Mouse (Mus musculus) MEL (cell line): Measurements from ENCODE around the gene Arhgef3. TPM values are rescaled to one million over a fixed set of nuclear protein-coding genes. Genes with fewer than 3 reads are reported as not detected.

Experiments used
- DNase-seq: peaks from one replicate; pipeline ENCODE4 v3.0.0; 2011; ENCODE audit warnings: low read depth, low spot score
- H3K27ac ChIP-seq: 2 replicates; pipeline ENCODE4 v1.5.1; 2012; ENCODE audit warnings: low read depth, mild to moderate bottlenecking, control low read depth, low read length, moderate library complexity; ENCODE audit not compliant: control insufficient read depth
- H3K27me3 ChIP-seq, 2 experiments: fragments of 150-350 bp in 1 of 2; sonication (generic) in 1 of 2; 2 replicates each; pipeline ENCODE4 v1.6.1; 2012; ENCODE audit warnings: low read length in 2 of 2, mild to moderate bottlenecking in 2 of 2, improper control_type of control experiment in 1 of 2, moderate library complexity in 1 of 2; ENCODE audit not compliant: insufficient read depth in 2 of 2, control insufficient read depth in 1 of 2
- H3K36me3 ChIP-seq, 2 experiments: 2 replicates each; pipeline ENCODE4 v1.6.1; 2012 to 2014; ENCODE audit warnings: low read length in 2 of 2, improper control_type of control experiment in 1 of 2, inconsistent platforms in 1 of 2, mild to moderate bottlenecking in 1 of 2; ENCODE audit not compliant: insufficient read depth in 2 of 2, control insufficient read depth in 1 of 2
- H3K4me1 ChIP-seq, 2 experiments: fragments of 150-350 bp in 1 of 2; sonication (generic) in 1 of 2; 2 replicates each; pipeline ENCODE4 v1.6.1; 2012; ENCODE audit warnings: low read length in 2 of 2, improper control_type of control experiment in 1 of 2, mild to moderate bottlenecking in 1 of 2; ENCODE audit not compliant: insufficient read depth in 2 of 2, control insufficient read depth in 1 of 2
- H3K4me3 ChIP-seq, 2 experiments: fragments of 150-350 bp in 1 of 2; sonication (generic) in 1 of 2; 2 replicates each; pipeline ENCODE4 v1.5.1; 2012; ENCODE audit warnings: low read depth in 2 of 2, low read length in 2 of 2, mild to moderate bottlenecking in 2 of 2, moderate library complexity in 2 of 2, control low read depth in 1 of 2, improper control_type of control experiment in 1 of 2; ENCODE audit not compliant: control insufficient read depth in 1 of 2, insufficient read depth in 1 of 2
- H3K79me2 ChIP-seq: 2 replicates; pipeline ENCODE4 v1.6.1; 2012; ENCODE audit warnings: mild to moderate bottlenecking, low read length, moderate library complexity; ENCODE audit not compliant: control insufficient read depth, poor library complexity, insufficient read depth
- H3K9ac ChIP-seq: 2 replicates; pipeline ENCODE4 v1.6.1; 2012; ENCODE audit warnings: low read depth, mild to moderate bottlenecking, control low read depth, low read length, moderate library complexity; ENCODE audit not compliant: control insufficient read depth, poor library complexity, severe bottlenecking
- H3K9me3 ChIP-seq: fragments of 150-350 bp; sonication (generic); replicated peaks from 2 replicates; pipeline ENCODE4 v1.6.1; 2012; ENCODE audit warnings: mild to moderate bottlenecking, low read length, improper control_type of control experiment, moderate library complexity; ENCODE audit not compliant: insufficient read depth
- BHLHE40 ChIP-seq: IDR thresholded peaks from 2 replicates; pipeline ENCODE4 v1.6.1; 2012; ENCODE audit warnings: low read depth, mild to moderate bottlenecking, inconsistent platforms, low read length, improper control_type of control experiment, borderline replicate concordance
- CHD1 ChIP-seq: IDR thresholded peaks from 2 replicates; pipeline ENCODE4 v1.6.1; 2012; ENCODE audit warnings: low read depth, mild to moderate bottlenecking, inconsistent platforms, low read length, improper control_type of control experiment
- CHD2 ChIP-seq: IDR thresholded peaks from 2 replicates; pipeline ENCODE4 v1.6.1; 2011; ENCODE audit warnings: low read length, improper control_type of control experiment
- ETS1 ChIP-seq: IDR thresholded peaks from 2 replicates; pipeline ENCODE4 v1.6.1; 2012; ENCODE audit warnings: low read depth, mild to moderate bottlenecking, inconsistent platforms, low read length, improper control_type of control experiment, moderate library complexity
- GABPA ChIP-seq: IDR thresholded peaks from 2 replicates; pipeline ENCODE4 v1.6.1; 2012; ENCODE audit warnings: low read depth, mild to moderate bottlenecking, inconsistent platforms, low read length, improper control_type of control experiment, moderate library complexity
- GATA1 ChIP-seq: IDR thresholded peaks from 2 replicates; pipeline ENCODE4 v1.6.1; 2011; ENCODE audit warnings: low read depth, low read length, improper control_type of control experiment
- JUND ChIP-seq: IDR thresholded peaks from 2 replicates; pipeline ENCODE4 v1.6.1; 2011; ENCODE audit warnings: low read depth, mild to moderate bottlenecking, improper control_type of control experiment, low read length
- MAX ChIP-seq: IDR thresholded peaks from 2 replicates; pipeline ENCODE4 v1.6.1; 2011; ENCODE audit warnings: low read length, improper control_type of control experiment
- MAZ ChIP-seq: IDR thresholded peaks from 2 replicates; pipeline ENCODE4 v1.6.1; 2012; ENCODE audit warnings: low read depth, mild to moderate bottlenecking, inconsistent platforms, low read length, improper control_type of control experiment
- MEF2A ChIP-seq: IDR thresholded peaks from 2 replicates; pipeline ENCODE4 v1.6.1; 2014; ENCODE audit warnings: low read depth, mild to moderate bottlenecking, inconsistent platforms, low read length, improper control_type of control experiment; ENCODE audit not compliant: poor library complexity, insufficient replicate concordance, severe bottlenecking; ENCODE audit errors: extremely low read depth
- MXI1 ChIP-seq: IDR thresholded peaks from 2 replicates; pipeline ENCODE4 v1.6.1; 2011; ENCODE audit warnings: mild to moderate bottlenecking, low read depth, low read length, improper control_type of control experiment
- NRF1 ChIP-seq: IDR thresholded peaks from 2 replicates; pipeline ENCODE4 v1.6.1; 2014; ENCODE audit warnings: low read depth, mild to moderate bottlenecking, inconsistent platforms, low read length, improper control_type of control experiment, moderate library complexity; ENCODE audit not compliant: poor library complexity, insufficient read depth, severe bottlenecking
- POLR2AphosphoS2 ChIP-seq: IDR thresholded peaks from 2 replicates; pipeline ENCODE4 v1.6.1; 2011; ENCODE audit warnings: low read length, improper control_type of control experiment
- POLR2AphosphoS5 ChIP-seq: IDR thresholded peaks from 2 replicates; pipeline ENCODE4 v1.6.1; 2012; ENCODE audit warnings: low read depth, borderline replicate concordance, mild to moderate bottlenecking, inconsistent platforms, low read length, moderate library complexity, mixed read lengths
- RAD21 ChIP-seq: IDR thresholded peaks from 2 replicates; pipeline ENCODE4 v1.6.1; 2011; ENCODE audit warnings: mild to moderate bottlenecking, low read depth, low read length, improper control_type of control experiment
- TAL1 ChIP-seq: IDR thresholded peaks from 2 replicates; pipeline ENCODE4 v1.6.1; 2012; ENCODE audit warnings: mild to moderate bottlenecking, inconsistent platforms, low read length, moderate library complexity, mixed read lengths
- TBP ChIP-seq: IDR thresholded peaks from 2 replicates; pipeline ENCODE4 v1.8.0; 2011; ENCODE audit warnings: low read depth, low read length, improper control_type of control experiment
- TCF12 ChIP-seq: IDR thresholded peaks from 2 replicates; pipeline ENCODE4 v1.6.1; 2014; ENCODE audit warnings: low read depth, mild to moderate bottlenecking, inconsistent platforms, low read length, improper control_type of control experiment, moderate library complexity
- UBTF ChIP-seq: IDR thresholded peaks from 2 replicates; pipeline ENCODE4 v1.6.1; 2012; ENCODE audit warnings: low read depth, mild to moderate bottlenecking, inconsistent platforms, low read length, improper control_type of control experiment, moderate library complexity, borderline replicate concordance; ENCODE audit not compliant: insufficient read depth
- USF1 ChIP-seq: IDR thresholded peaks from 2 replicates; pipeline ENCODE4 v1.6.1; 2014; ENCODE audit warnings: low read depth, mild to moderate bottlenecking, inconsistent platforms, low read length, improper control_type of control experiment, moderate library complexity
- USF2 ChIP-seq, 2 experiments: IDR thresholded peaks; 2 replicates each; pipeline ENCODE4 v1.6.1; 2011 to 2012; ENCODE audit warnings: improper control_type of control experiment in 2 of 2, low read length in 2 of 2, borderline replicate concordance in 1 of 2, inconsistent platforms in 1 of 2, low read depth in 1 of 2, mild to moderate bottlenecking in 1 of 2; ENCODE audit not compliant: insufficient read depth in 1 of 2
- ZC3H11A ChIP-seq: IDR thresholded peaks from 2 replicates; pipeline ENCODE4 v1.6.1; 2012; ENCODE audit warnings: low read depth, mild to moderate bottlenecking, inconsistent platforms, low read length, improper control_type of control experiment
- ZKSCAN1 ChIP-seq: IDR thresholded peaks from 2 replicates; pipeline ENCODE4 v1.6.1; 2012; ENCODE audit warnings: low read depth, mild to moderate bottlenecking, inconsistent platforms, low read length, improper control_type of control experiment, moderate library complexity
- ZMIZ1 ChIP-seq: IDR thresholded peaks from 2 replicates; pipeline ENCODE4 v1.6.1; 2012; ENCODE audit warnings: low read depth, mild to moderate bottlenecking, inconsistent platforms, low read length, improper control_type of control experiment, moderate library complexity
- polyA plus RNA-seq, 2 experiments: library from polyadenylated mRNA; stranded (reverse) in 1 of 2; unstranded in 1 of 2; fragments of >175 nt in 1 of 2; fragments of >200 nt in 1 of 2; gene quantifications; 2 replicates each; pipeline versions ENCODE4 v1.2.1 to v1.2.4; 2012; ENCODE audit warnings: low replicate concordance in 2 of 2, low read depth in 1 of 2; ENCODE audit not compliant: insufficient read length in 2 of 2, insufficient read depth in 1 of 2, missing spikeins in 1 of 2
- total RNA-seq: library from RNA; depleted of rRNA; stranded (reverse); fragments of 300-350 nt; gene quantifications from 2 replicates; pipeline ENCODE4 v1.2.3, GENCODE M21; 2012

Gene Arhgef3
- total and polyA plus RNA-seq, 3 experiments = 2.1 to 2.7 TPM; not detected in 1

GRCm38 (mm10) chr14:27219668-27220067 lies 105.0 kb downstream of the Arhgef3 start:
- Histone ChIP-seq H3K36me3 (no peaks in the 10 kb centered on the region), H3K4me1 (no peaks in the 10 kb centered on the region), H3K4me3 (no peak overlapping the region), H3K9ac (no peak overlapping the region), H3K9me3 (no peaks in the 10 kb centered on the region), H3K27ac (no peak overlapping the region), H3K79me2 (no peaks in the 10 kb centered on the region), H3K27me3 (no peaks in the 10 kb centered on the region; a peak in 2 of 4 replicates)
- TF ChIP-seq JUND (no peak), GATA1 (no peak), GABPA (no peak), POLR2AphosphoS5 (no peak), TAL1 (no peak), TBP (no peak), MAZ (no peak), MAX (no peak)
- DNase-seq = no peak

DNA sequence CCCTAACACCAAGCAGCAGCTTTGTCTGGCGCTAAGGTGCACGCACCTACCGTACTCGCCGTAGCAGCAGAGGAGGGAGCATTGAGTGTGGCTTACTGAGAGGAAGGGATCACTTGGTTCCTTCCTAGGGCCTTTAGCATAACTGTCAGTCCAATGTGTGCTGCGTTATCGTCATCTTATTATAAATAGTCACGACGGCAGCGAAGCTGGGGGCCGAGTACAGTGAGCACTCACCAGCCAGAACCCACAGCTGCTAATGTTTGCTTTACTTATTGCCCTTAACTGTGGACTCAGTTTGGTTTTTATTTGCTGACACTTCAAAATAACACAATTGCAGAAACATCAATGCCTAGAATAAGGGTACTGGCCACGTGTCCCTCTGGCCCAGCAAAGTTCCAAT lies 105.6 kb downstream of the Arhgef3 start:
- Histone ChIP-seq H3K36me3 (no peaks in the 10 kb centered on the region), H3K79me2 (no peaks in the 10 kb centered on the region), H3K9ac (no peak overlapping the region), H3K4me1 (no peaks in the 10 kb centered on the region), H3K27me3 (no peaks in the 10 kb centered on the region; a peak in 2 of 4 replicates), H3K9me3 (no peaks in the 10 kb centered on the region), H3K4me3 (no peak overlapping the region), H3K27ac (no peak overlapping the region)
- TF ChIP-seq POLR2AphosphoS5 (no peak), MXI1 (no peak), TBP (no peak), NRF1 (no peak), ZMIZ1 (no peak), GABPA (no peak), GATA1 (no peak), ZKSCAN1 (no peak), BHLHE40 (no peak), USF1 (no peak)
- DNase-seq = no peak

DNA sequence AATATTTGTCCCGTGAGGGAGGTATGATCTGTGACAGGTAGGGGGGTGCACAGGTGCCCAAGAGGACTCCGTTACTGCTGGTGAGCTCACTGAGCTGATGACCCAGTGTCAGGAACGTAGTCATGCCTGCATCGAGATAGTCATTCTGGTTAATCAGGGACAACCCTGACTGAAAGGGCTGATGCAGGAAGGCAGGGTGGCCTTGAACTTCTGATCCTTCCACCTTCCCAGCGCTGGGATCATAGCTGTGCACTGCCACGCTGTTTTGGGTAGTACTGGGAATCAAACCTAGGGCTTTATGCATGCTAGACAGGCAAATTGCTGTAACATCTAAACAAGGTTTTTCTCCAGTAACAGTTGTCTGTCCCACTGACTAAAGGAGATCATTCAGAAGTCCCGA lies 109.9 kb downstream of the Arhgef3 start:
- H3K27ac ChIP-seq = no peak overlapping the region
- no peak for DNase-seq
- H3K4me1 ChIP-seq = no peaks in the 10 kb centered on the region
- no peaks in the 10 kb centered on the region for H3K9me3 ChIP-seq
- H3K36me3 ChIP-seq = no peaks in the 10 kb centered on the region
- H3K27me3 ChIP-seq = no peaks in the 10 kb centered on the region; a peak in 1 of 4 replicates
- no peaks in the 10 kb centered on the region for H3K79me2 ChIP-seq
- no peak overlapping the region for H3K4me3 ChIP-seq
- H3K9ac ChIP-seq = no peak overlapping the region
- TF ChIP-seq CHD1 (no peak), ZKSCAN1 (no peak), MXI1 (no peak), RAD21 (no peak), GATA1 (no peak), TBP (no peak), POLR2AphosphoS2 (no peak), UBTF (no peak), MAX (no peak), POLR2AphosphoS5 (no peak), ZC3H11A (no peak), MEF2A (no peak), TCF12 (no peak), ZMIZ1 (no peak), ETS1 (no peak), TAL1 (no peak), GABPA (no peak), CHD2 (no peak), USF2 (IDR thresholded peaks at IDR 0.05; ENCODE audit: borderline replicate concordance in 1 of 2, insufficient read depth in 1 of 2, low read depth in 1 of 2, low read length in 2 of 2) (no peak)
